Mouse (Mus musculus) activated CD4-positive, CD25-positive, alpha-beta regulatory T cell, adult 4 months (primary cell): Measurements from ENCODE around the gene Tppp2. TPM values are rescaled to one million over a fixed set of nuclear protein-coding genes. Genes with fewer than 3 reads are reported as not detected.

Experiments used
- ATAC-seq: one replicate; pipeline ENCODE4 v1.8.0; 2017
- polyA plus RNA-seq, 2 experiments: library from polyadenylated mRNA; unstranded; fragments of 100-300 nt; shearing (Covaris generic); gene quantifications; one replicate each; pipeline ENCODE4 v1.2.1; 2017

Tppp2 gene
- polyA plus RNA-seq, 2 experiments from 2014 or later = not detected

GRCm38 (mm10) chr14:51960316-51960715, 42.1 kb downstream of the Tppp2 start:
- ATAC-seq = no peak

GRCm38 (mm10) chr14:51967400-51967799, 49.2 kb downstream of the Tppp2 start:
- no peak for ATAC-seq

Other genes with a start within 250 kb of the Tppp2 start
- gene Gm17079, start 223.0 kb upstream of the Tppp2 start, polyA plus RNA-seq = not detected
- gene Gm5800, start 201.2 kb upstream of the Tppp2 start, polyA plus RNA-seq = not detected
- gene Ang4, start 144.8 kb upstream of the Tppp2 start, polyA plus RNA-seq = not detected
- gene AY358078, start 118.4 kb upstream of the Tppp2 start, polyA plus RNA-seq = not detected
- not detected for gene Ear6, start 64.7 kb upstream of the Tppp2 start, polyA plus RNA-seq
- gene Mettl17, start 33.6 kb upstream of the Tppp2 start, polyA plus RNA-seq = 10 to 100 TPM; 35.7 to 44.6 TPM
- gene Slc39a2, start 25.5 kb upstream of the Tppp2 start, polyA plus RNA-seq = under 1 TPM in 1 of 2 experiments, not detected in 1; 0.70 TPM
- gene Ndrg2, start 4.3 kb upstream of the Tppp2 start, polyA plus RNA-seq = 10 to 100 TPM; 16.2 to 18.5 TPM
- gene Rnase13, start 4.3 kb downstream of the Tppp2 start, polyA plus RNA-seq = not detected
- gene Arhgef40, start 66.3 kb downstream of the Tppp2 start, polyA plus RNA-seq = not detected
- under 1 TPM in 1 of 2 experiments, not detected in 1; 0.98 TPM for gene Tmem253, start 97.2 kb downstream of the Tppp2 start, polyA plus RNA-seq
- gene Zfp219, start 102.3 kb downstream of the Tppp2 start, polyA plus RNA-seq = 1 to 10 TPM; 1.9 to 2.2 TPM
- not detected for gene Olfr221, start 124.0 kb downstream of the Tppp2 start, polyA plus RNA-seq
- gene Hnrnpc, start 185.6 kb downstream of the Tppp2 start, polyA plus RNA-seq = 100 to 1,000 TPM; 414 to 423 TPM
- 10 to 100 TPM; 71.4 to 94.9 TPM for gene Rpgrip1, start 192.3 kb downstream of the Tppp2 start, polyA plus RNA-seq